Mouse (Mus musculus): ENCODE measurements around the gene Lpp. TPM values are rescaled to one million over a fixed set of nuclear protein-coding genes. Genes with fewer than 3 reads are reported as not detected.

Lpp gene
- total and polyA plus RNA-seq, 3 experiments, result 0.64 to 1.2 (median 0.68) TPM

DNA sequence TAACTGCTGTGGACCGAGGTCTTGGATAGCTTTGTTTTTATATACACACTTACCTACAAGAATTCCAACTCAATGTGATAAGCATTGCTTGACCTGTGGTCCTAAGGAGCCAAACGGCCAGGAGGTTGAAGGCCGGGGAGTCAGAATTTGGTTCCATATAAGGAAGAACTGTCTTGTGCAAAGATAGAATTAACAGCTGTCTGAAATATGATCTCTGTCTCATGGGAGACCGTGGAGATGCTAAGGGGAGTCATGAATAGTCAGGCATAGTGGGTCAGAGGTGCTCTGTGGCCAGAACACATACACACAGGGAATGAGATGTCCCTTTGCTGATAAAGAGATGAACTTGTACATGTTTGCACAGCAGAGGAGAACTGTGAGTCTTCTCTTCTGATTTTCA lies 51.5 kb downstream of the Lpp start:
- Histone ChIP-seq H3K4me2 (ENCODE audit: insufficient read depth, low read depth, poor library complexity, severe bottlenecking) (no peak overlapping the region), H3K9ac (ENCODE audit: insufficient read depth, low read depth) (no peak overlapping the region), H3K79me2 (replicated peaks; ENCODE audit: control insufficient read depth, extremely low read depth, insufficient read depth, poor library complexity, severe bottlenecking) (no peaks in the 10 kb centered on the region), H3K4me3 (replicated peaks in 1 of 3; ENCODE audit: low read depth in 2 of 3, low read length in 2 of 3, poor library complexity in 1 of 3) (no peak overlapping the region), H3K27me3 (replicated peaks) (no peaks in the 10 kb centered on the region), H3K4me1 (ENCODE audit: control insufficient read depth in 1 of 2, insufficient read depth in 2 of 2) (peaks cover 3 to 43% of the 10 kb centered on the region in 2 experiments), H3K9me3 (replicated peaks; ENCODE audit: low read length) (no peaks in the 10 kb centered on the region), H3K36me3 (replicated peaks in 1 of 2; ENCODE audit: control insufficient read depth in 1 of 2, insufficient read depth in 1 of 2, low read length in 1 of 2) (peaks cover 0 to 2% of the 10 kb centered on the region in 2 experiments), H3K27ac (ENCODE audit: insufficient read depth, low read depth) (no peak overlapping the region)
- TF ChIP-seq POLR2AphosphoS2 (IDR thresholded peaks at IDR 0.05; ENCODE audit: low read depth, low read length), result no peak
- no peak for TF ChIP-seq MAX (IDR thresholded peaks at IDR 0.05; ENCODE audit: low read length)
- no peak for TF ChIP-seq UBTF (IDR thresholded peaks at IDR 0.05; ENCODE audit: low read depth, low read length)
- TF ChIP-seq ETS1 (conservative IDR thresholded peaks at IDR 0.05; ENCODE audit: low read depth, low read length), result no peak
- TF ChIP-seq CTCF (conservative IDR thresholded peaks at IDR 0.05 in 1 of 2, IDR thresholded peaks at IDR 0.05 in 1 of 2; ENCODE audit: low read depth in 2 of 2, low read length in 2 of 2), result no peak
- TF ChIP-seq ELF1 (IDR thresholded peaks at IDR 0.05; ENCODE audit: low read depth, low read length), result no peak
- TF ChIP-seq GABPA (IDR thresholded peaks at IDR 0.05; ENCODE audit: insufficient replicate concordance, low read depth, low read length), result no peak
- TF ChIP-seq JUND (conservative IDR thresholded peaks at IDR 0.05; ENCODE audit: low read depth, low read length), result no peak
- TF ChIP-seq PAX5 (IDR thresholded peaks at IDR 0.05; ENCODE audit: low read length), result no peak
- TF ChIP-seq CHD2 (IDR thresholded peaks at IDR 0.05; ENCODE audit: low read length), result no peak
- TF ChIP-seq TBP (conservative IDR thresholded peaks at IDR 0.05; ENCODE audit: low read depth, low read length), result no peak
- no peak for TF ChIP-seq TCF12 (IDR thresholded peaks at IDR 0.05; ENCODE audit: low read depth, low read length)
- no peak for TF ChIP-seq ZNF384 (IDR thresholded peaks at IDR 0.05; ENCODE audit: low read depth, low read length)
- no peak for TF ChIP-seq ZKSCAN1 (IDR thresholded peaks at IDR 0.05; ENCODE audit: borderline replicate concordance, low read depth, low read length)
- TF ChIP-seq ZC3H11A (IDR thresholded peaks at IDR 0.05; ENCODE audit: low read depth, low read length), result no peak
- no peak for TF ChIP-seq MAFK (IDR thresholded peaks at IDR 0.05; ENCODE audit: insufficient replicate concordance, low read length)
- TF ChIP-seq E2F4 (IDR thresholded peaks at IDR 0.05; ENCODE audit: insufficient replicate concordance, low read depth, low read length), result no peak
- no peak for TF ChIP-seq USF1 (IDR thresholded peaks at IDR 0.05; ENCODE audit: low read depth, low read length)
- in situ Hi-C loops (cut with MboI; ENCODE audit: low pct_ligation_motif_present, low pct_unique_long_range_greater_than_20kb, low sequenced_read_pairs) (no loop called here), dilution Hi-C loops (cut with MboI; ENCODE audit: extremely low pct_ligation_motif_present, extremely low pct_unique_long_range_greater_than_20kb, low sequenced_read_pairs) (no loop called here)
- DNase-seq (ENCODE audit: extremely low read depth), result peak; percentile 22

DNA sequence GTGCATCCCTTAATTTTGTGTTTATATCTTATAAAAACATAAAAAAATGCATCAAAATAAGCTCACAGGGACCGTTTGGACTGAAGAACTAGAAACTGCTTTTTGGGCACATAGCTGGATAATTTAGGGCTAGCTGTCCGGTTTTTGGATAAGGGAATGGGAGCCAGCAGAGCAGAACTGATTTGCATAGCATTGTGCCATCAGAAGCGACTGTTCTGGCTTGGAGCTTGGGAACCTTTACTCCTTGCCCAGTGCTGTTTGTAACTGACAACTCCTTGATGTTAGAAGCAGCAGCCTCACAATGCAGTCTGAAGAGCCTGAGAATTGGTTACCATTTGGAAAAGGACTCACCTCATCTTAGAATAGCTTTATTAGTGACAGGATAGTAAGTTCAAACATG lies 52.2 kb downstream of the Lpp start:
- dilution Hi-C loops (cut with MboI; ENCODE audit: extremely low pct_ligation_motif_present, extremely low pct_unique_long_range_greater_than_20kb, low sequenced_read_pairs), result no loop called here
- no peaks in the 10 kb centered on the region for H3K27me3 ChIP-seq (replicated peaks)

More for the DNA sequence above, 52.2 kb downstream of the Lpp start:
- DNase-seq (ENCODE audit: extremely low read depth), result no peak
- TF ChIP-seq TCF12 (IDR thresholded peaks at IDR 0.05; ENCODE audit: low read depth, low read length) (no peak), CHD1 (IDR thresholded peaks at IDR 0.05; ENCODE audit: low read depth, low read length) (no peak), GABPA (IDR thresholded peaks at IDR 0.05; ENCODE audit: insufficient replicate concordance, low read depth, low read length) (no peak), E2F4 (IDR thresholded peaks at IDR 0.05; ENCODE audit: insufficient replicate concordance, low read depth, low read length) (no peak), ELF1 (IDR thresholded peaks at IDR 0.05; ENCODE audit: low read depth, low read length) (no peak), CTCF (conservative IDR thresholded peaks at IDR 0.05 in 1 of 2, IDR thresholded peaks at IDR 0.05 in 1 of 2; ENCODE audit: low read depth in 2 of 2, low read length in 2 of 2) (no peak), CHD2 (IDR thresholded peaks at IDR 0.05; ENCODE audit: low read length) (no peak)
- Histone ChIP-seq H3K9me3 (replicated peaks; ENCODE audit: low read length) (no peaks in the 10 kb centered on the region), H3K79me2 (replicated peaks; ENCODE audit: control insufficient read depth, extremely low read depth, insufficient read depth, poor library complexity, severe bottlenecking) (no peaks in the 10 kb centered on the region), H3K4me3 (replicated peaks in 1 of 3; ENCODE audit: low read depth in 2 of 3, low read length in 2 of 3, poor library complexity in 1 of 3) (no peak overlapping the region), H3K4me1 (ENCODE audit: control insufficient read depth in 1 of 2, insufficient read depth in 2 of 2) (peaks cover 3 to 43% of the 10 kb centered on the region in 2 experiments), H3K4me2 (ENCODE audit: insufficient read depth, low read depth, poor library complexity, severe bottlenecking) (no peak overlapping the region), H3K27ac (ENCODE audit: insufficient read depth, low read depth) (no peak overlapping the region), H3K36me3 (replicated peaks in 1 of 2; ENCODE audit: control insufficient read depth in 1 of 2, insufficient read depth in 1 of 2, low read length in 1 of 2) (peaks cover 0 to 2% of the 10 kb centered on the region in 2 experiments), H3K9ac (ENCODE audit: insufficient read depth, low read depth) (no peak overlapping the region)
- in situ Hi-C loops (cut with MboI; ENCODE audit: low pct_ligation_motif_present, low pct_unique_long_range_greater_than_20kb, low sequenced_read_pairs), result no loop called here

All from CH12.LX (cell line).